Mouse (Mus musculus): ENCODE data around the gene Shkbp1.

- TF ChIP-seq POLR2A (IDR thresholded peaks at IDR 0.05; ENCODE audit: borderline replicate concordance, low read depth, low read length) (no peak), CTCF (IDR thresholded peaks at IDR 0.05; ENCODE audit: low read depth, low read length) (no peak)
Observed at GRCm38 (mm10) chr7:27315958-27316357, 39.9 kb downstream of the Shkbp1 start.
